Mouse (Mus musculus) gastrocnemius, adult 2 months (tissue): ENCODE measurements around the gene Adra2c. TPM values are rescaled to one million over a fixed set of nuclear protein-coding genes. Genes with fewer than 3 reads are reported as not detected.

Experiments used
- DNase-seq: peaks from one replicate; pipeline ENCODE4 v3.0.0; 2022
- H3K27ac ChIP-seq: fragments of 200-600 bp; 2 replicates; pipeline ENCODE4 v1.8.1; 2022; ENCODE audit warnings: mild to moderate bottlenecking
- H3K4me3 ChIP-seq: fragments of 200-600 bp; 2 replicates; pipeline ENCODE4 v1.8.1; 2022; ENCODE audit warnings: mild to moderate bottlenecking, moderate library complexity
- CTCF ChIP-seq: fragments of 200-600 bp; IDR thresholded peaks from 2 replicates; pipeline ENCODE4 v1.8.1; 2022; ENCODE audit warnings: antibody characterized with exemption, mild to moderate bottlenecking, moderate library complexity
- intact Hi-C: fragments of 180-260 bp; cut with DNase I; formaldehyde crosslinking; loops from one replicate; pipeline ENCODE4 v1.15.1; 2025
- total RNA-seq, 2 experiments: library from RNA; stranded (reverse); gene quantifications; 2 replicates each; pipeline ENCODE4 v1.2.3; 2021

The Adra2c gene
- total RNA-seq, 2 experiments from 2014 or later = 0.25 to 0.26 TPM

DNA sequence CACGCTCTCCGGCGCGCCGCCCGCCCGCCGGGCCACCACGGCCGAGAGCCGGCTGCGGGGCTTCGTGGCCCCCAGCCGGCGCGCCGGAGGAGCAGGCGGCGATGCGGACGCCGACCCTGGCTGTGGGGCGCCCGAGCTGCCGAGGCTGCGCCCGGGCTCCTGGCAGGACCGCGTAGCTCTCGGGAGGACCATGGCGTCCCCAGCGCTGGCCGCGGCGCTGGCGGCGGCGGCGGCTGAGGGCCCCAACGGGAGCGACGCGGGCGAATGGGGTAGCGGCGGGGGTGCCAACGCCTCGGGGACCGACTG lies 1.5 kb downstream of the Adra2c start:
- no peak for DNase-seq
- Histone ChIP-seq H3K27ac (0 out of 2 replicates have a peak overlapping the region, but pooled peaks have one; percentile 8), H3K4me3 (peak overlapping the region; percentile 71)
- TF ChIP-seq CTCF = no peak
- intact Hi-C loops = no loop called here

DNA sequence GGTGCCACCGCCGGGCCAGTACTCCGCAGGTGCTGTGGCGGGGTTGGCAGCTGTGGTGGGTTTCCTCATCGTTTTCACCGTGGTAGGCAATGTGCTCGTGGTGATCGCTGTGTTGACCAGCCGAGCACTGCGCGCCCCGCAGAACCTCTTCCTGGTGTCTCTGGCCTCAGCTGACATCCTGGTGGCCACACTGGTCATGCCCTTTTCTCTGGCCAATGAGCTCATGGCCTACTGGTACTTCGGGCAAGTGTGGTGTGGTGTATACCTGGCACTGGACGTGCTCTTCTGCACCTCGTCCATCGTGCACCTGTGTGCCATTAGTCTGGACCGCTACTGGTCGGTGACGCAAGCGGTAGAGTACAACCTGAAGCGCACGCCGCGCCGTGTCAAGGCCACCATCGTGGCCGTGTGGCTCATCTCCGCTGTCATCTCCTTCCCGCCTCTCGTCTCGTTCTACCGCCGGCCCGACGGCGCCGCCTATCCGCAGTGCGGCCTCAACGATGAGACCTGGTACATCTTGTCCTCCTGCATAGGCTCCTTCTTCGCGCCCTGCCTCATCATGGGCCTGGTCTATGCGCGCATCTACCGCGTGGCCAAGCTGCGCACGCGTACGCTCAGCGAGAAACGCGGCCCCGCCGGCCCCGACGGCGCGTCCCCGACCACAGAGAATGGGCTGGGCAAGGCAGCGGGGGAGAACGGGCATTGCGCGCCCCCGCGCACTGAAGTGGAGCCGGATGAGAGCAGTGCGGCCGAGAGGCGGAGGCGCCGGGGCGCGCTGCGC lies 2.1 kb downstream of the Adra2c start:
- TF ChIP-seq CTCF = no peak
- peak overlapping the region; percentile 71 for H3K4me3 ChIP-seq
- H3K27ac ChIP-seq = 0 out of 2 replicates have a peak overlapping the region, but pooled peaks have one; percentile 8
- DNase-seq = no peak
- intact Hi-C loops = no loop called here

DNA sequence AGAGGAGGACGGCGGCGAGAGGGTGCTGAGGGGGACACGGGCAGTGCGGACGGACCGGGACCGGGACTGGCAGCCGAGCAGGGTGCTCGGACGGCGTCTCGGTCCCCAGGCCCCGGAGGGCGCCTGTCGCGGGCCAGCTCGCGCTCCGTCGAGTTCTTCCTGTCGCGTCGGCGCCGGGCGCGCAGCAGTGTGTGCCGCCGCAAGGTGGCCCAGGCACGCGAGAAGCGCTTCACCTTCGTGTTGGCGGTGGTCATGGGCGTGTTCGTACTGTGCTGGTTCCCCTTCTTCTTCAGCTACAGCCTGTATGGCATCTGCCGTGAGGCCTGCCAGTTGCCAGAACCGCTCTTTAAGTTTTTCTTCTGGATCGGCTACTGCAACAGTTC lies 2.7 kb downstream of the Adra2c start:
- peak overlapping the region; percentile 26 for H3K4me3 ChIP-seq
- no peak overlapping the region for H3K27ac ChIP-seq
- intact Hi-C loops = no loop called here
- TF ChIP-seq CTCF = no peak
- DNase-seq = no peak

DNA sequence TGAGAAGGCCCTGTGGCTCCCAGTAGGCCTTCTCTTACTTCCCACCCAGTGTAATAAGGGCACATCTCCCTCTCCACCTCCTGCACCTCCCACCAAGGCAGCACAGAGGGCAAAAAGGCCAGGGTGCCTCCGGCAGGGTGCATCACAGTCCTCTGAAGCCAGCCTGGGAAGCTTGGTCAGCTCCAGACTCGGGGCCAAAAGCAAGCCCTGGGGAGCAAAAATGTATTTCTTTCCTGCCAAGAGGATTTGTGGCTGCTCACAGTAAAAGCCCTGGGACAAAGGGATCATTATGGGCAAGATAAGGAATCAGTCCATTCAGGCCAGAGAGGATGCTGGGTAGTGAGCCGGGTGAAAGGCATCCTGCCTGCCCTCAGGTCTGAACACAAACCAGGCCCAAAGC lies 7.2 kb downstream of the Adra2c start:
- Histone ChIP-seq H3K27ac (no peak overlapping the region), H3K4me3 (no peak overlapping the region)
- no peak for DNase-seq
- intact Hi-C loops = no loop called here
- no peak for TF ChIP-seq CTCF

DNA sequence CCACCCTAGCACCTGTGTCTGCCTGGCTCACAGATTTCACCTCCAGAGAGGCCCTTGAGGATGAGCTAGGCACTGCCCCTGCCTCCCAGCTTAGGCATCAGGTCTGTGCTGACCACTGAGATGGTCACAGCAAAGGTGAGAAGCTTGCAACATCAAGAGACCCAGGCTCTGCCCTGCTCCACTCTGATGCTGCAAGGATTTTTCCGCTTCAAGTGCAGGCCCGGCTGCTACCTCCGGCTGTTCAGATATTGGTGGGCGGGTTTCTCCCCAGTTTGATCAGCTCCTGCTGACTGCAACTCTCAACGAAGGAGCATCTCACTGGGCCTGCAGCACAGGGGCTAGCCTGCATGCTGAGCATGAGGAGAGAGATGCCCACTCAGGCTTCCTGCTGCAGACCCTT lies 8.1 kb downstream of the Adra2c start:
- no peak for TF ChIP-seq CTCF
- no peak for DNase-seq
- Histone ChIP-seq H3K4me3 (no peak overlapping the region), H3K27ac (no peak overlapping the region)
- intact Hi-C loops = no loop called here

DNA sequence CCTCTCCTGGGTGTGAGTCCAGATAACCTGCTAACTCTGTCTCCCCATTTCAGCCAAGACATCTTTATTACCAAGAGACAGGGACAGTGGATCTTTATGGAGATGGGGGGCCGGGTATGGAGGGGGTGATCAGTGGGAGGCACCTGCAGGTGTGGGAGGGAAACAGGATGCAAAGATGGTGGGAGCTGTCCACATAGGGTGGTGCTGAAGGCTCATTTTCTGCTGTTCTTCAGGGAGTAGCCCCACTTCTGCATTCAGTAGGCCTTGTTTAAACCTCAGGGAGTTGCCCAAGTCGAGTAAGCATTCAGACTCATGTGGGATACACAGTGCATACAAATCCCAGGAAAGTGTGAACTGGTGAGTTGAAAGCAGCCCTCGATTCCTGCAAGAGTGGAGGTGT lies 21.5 kb downstream of the Adra2c start:
- no peak for DNase-seq
- TF ChIP-seq CTCF = no peak
- Histone ChIP-seq H3K4me3 (no peak overlapping the region), H3K27ac (no peak overlapping the region)
- intact Hi-C loops = no loop called here

DNA sequence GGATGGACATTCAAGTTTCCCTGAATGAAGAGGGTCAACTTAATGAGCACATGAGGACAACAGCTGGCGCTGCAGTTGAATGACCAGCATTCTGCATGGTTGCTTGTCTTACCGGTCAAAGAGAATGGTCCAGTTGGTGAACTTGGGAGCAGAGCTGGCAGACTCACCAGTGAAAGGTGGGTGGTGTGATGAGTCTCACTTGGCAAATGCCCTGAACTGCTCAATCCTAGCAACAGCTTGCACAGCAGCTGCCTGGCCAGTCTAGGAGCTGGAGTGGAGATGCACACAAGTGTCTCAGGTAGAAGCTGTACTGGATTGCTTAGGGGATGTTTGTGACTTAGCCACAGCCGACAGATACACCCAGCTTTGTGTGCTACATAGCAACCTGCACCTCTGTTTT lies 26.1 kb downstream of the Adra2c start:
- no peak for DNase-seq
- no peak overlapping the region for H3K27ac ChIP-seq
- TF ChIP-seq CTCF = no peak
- H3K4me3 ChIP-seq = no peak overlapping the region
- intact Hi-C loops = no loop called here

DNA sequence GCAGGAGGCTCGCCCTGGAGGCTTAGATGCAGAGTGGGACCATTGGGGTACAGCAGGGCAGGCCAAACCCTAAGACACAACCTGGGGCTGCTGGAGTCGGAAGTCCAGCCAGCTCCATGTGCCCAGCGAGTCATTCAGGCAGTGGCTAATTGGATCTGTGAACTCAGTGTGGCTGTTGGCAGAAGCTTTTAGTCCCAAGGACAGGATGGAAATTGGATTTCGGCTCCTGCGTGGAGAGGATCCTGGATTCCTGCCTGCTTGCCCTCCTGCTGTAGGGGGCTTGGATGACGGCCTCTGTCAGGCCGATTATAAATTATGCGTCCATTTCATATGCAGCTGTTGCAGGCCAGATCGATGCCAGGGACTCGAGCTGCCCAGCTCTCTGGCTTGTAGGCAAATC lies 27.2 kb downstream of the Adra2c start:
- no peak for DNase-seq
- intact Hi-C loops = no loop called here
- no peak overlapping the region for H3K4me3 ChIP-seq
- H3K27ac ChIP-seq = no peak overlapping the region
- no peak for TF ChIP-seq CTCF

DNA sequence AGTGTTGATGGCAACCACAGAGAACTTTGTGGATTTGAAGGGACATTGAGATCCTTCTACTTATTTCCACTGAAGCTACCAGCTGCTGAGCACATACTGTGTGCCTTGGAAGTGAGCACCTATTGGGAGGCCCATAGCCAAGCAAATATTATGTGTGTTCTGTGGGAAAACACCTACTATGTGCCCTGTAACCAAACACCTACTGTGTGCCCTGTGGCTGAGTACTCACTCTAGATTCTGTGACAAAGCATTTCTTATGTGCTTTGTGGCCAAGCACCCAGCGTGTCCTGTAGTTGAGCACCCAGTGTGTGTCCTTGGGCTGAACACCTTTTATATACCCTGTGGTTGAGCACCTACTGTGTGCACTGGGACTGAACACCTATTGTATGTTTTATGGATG lies 28.6 kb downstream of the Adra2c start:
- TF ChIP-seq CTCF = no peak
- H3K4me3 ChIP-seq = no peak overlapping the region
- intact Hi-C loops = no loop called here
- no peak overlapping the region for H3K27ac ChIP-seq
- no peak for DNase-seq

DNA sequence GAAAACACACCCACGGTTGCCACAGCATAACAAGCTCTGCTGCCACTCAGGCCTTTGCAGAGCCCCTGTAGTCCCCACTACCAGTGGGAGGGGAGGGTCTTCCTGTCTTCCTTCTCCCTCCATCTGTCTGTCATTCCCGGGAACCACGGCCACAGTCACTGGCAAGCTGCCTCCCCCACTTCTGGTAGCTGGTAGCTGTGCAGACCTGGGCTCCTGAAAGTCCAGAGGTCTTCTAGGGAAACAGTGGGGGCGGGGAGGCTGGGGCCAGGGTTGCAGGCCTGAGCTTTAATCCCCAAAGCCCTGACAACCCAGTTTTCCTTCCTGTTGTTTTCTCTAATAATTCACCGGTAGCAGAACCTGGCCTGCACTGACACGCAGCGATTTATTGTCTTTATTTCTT lies 31.7 kb downstream of the Adra2c start:
- DNase-seq = no peak
- H3K4me3 ChIP-seq = no peak overlapping the region
- TF ChIP-seq CTCF = no peak
- intact Hi-C loops = no loop called here
- no peak overlapping the region for H3K27ac ChIP-seq

DNA sequence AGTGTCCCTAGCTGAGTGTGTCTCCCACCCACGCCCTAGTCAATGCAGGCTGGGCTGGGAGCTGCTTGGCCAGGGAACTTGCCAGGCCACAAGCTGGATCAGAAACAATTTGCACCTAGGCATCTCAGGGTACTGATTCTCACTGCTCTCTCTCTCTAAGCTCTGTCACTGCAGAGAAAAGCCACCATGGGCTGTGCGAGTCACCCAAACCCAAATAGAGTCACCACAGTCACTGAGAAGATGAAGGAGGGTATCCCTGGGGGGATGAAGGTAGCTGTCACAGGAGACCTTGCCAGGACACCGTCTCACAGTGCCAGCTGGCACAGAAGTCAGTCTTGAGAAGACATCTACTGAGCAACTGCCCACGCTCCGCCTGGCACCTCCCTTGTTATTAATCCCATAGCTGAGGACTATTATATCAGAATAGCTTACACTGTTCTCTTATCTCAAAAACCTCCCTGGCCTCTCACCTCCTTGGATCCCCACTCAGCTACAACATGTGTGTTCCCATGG lies 33.7 kb downstream of the Adra2c start:
- intact Hi-C loops = no loop called here
- no peak overlapping the region for H3K27ac ChIP-seq
- no peak for TF ChIP-seq CTCF
- no peak for DNase-seq
- no peak overlapping the region for H3K4me3 ChIP-seq

DNA sequence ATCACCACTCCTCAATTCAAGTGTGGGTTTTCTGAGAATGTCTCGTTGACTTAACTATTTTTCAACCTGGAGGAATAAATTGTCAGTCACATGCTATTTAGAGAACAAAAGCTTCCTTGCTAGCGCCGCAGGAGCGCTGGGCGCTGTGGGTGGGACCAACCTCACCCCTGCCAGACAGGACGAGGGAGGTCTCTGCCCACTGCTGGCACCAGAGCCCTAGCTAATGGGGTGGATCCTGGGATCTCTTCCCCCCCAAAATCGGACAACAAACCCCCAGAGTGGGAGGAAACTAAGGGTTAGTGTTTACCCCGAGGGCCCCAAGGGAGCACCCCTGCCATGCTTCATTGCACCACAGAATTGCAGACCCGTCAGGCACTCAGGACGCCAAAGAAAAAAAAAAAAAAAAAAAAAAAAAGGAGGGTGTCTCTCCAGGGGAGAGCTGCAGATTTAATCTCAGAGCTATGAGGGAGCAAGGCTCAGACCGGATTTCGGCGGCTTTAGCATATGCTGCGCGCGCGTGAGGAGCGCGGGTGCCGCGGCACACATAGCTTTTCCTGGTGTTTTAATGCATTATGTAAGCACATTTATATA lies 35.2 kb downstream of the Adra2c start:
- intact Hi-C loops = no loop called here
- DNase-seq = no peak
- no peak for TF ChIP-seq CTCF
- Histone ChIP-seq H3K4me3 (peak overlapping the region; percentile 59), H3K27ac (no peak overlapping the region; the same call in 1 of the 2 replicates)

DNA sequence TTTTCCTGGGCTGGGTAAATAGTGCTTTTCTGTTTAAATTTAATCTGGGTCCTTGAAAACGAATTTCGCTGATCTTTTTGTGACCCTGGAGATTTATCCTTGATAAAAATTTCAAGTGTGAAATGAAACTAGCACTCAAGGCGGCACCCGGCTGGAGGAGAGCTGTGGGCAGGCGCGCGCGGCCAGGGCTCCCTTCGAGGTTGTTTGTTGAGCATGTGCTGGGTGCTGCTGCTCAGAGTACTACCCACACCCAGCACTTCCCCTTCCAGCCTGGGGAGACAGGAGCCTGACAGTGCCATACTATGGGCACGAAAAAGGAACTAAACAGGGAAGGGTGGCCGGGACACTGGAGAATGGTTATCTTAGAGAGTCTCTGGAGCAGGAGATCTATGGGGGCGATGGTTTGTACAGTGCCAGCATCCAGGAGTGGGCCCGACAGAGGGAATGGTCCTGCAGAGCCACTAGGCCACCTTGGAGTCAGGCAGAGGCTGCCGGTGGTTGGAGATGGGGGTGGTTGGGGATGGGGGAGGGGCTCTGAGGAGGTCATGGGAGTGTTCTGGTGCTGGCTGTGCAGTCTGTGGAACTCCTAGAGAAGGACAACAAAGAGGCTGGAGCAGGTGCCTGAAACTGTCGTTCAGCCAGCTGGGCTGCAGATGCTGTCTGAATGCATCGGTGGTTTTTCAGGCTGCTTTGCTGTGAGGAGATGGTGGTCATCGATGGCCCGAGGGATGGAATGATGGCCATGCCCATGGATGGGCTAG lies 35.9 kb downstream of the Adra2c start:
- no peak for TF ChIP-seq CTCF
- Histone ChIP-seq H3K27ac (no peak overlapping the region; the same call in 1 of the 2 replicates), H3K4me3 (peak overlapping the region; percentile 59)
- DNase-seq = no peak
- intact Hi-C loops = no loop called here
